Mouse (Mus musculus) spleen, adult 2 months (tissue): ENCODE measurements around the gene Abl1.

Source experiments
- CTCF ChIP-seq: fragments of 200-500 bp; IDR thresholded peaks from 2 replicates; pipeline ENCODE4 v1.5.1; 2011; ENCODE audit warnings: mild to moderate bottlenecking, inconsistent platforms; ENCODE audit not compliant: insufficient read depth, insufficient read length, insufficient replicate concordance; ENCODE audit errors: extremely low read depth
- POLR2A ChIP-seq: fragments of 200-500 bp; IDR thresholded peaks from 2 replicates; pipeline ENCODE4 v1.6.1; 2011; ENCODE audit warnings: low read depth, low read length, inconsistent platforms

- TF ChIP-seq CTCF (no peak), POLR2A (no peak)
These were observed 78.9 kb downstream of the Abl1 start for GRCm38 (mm10) chr2:31767104-31767503.
